Mouse (Mus musculus): ENCODE measurements around the gene Sp8. TPM values are rescaled to one million over a fixed set of nuclear protein-coding genes. Genes with fewer than 3 reads are reported as not detected.
A peak's percentile ranks its signal among the peaks of the same experiment; 100 is the strongest.

The Sp8 gene
- total RNA-seq, 2 experiments from 2014 or later = not detected

DNA sequence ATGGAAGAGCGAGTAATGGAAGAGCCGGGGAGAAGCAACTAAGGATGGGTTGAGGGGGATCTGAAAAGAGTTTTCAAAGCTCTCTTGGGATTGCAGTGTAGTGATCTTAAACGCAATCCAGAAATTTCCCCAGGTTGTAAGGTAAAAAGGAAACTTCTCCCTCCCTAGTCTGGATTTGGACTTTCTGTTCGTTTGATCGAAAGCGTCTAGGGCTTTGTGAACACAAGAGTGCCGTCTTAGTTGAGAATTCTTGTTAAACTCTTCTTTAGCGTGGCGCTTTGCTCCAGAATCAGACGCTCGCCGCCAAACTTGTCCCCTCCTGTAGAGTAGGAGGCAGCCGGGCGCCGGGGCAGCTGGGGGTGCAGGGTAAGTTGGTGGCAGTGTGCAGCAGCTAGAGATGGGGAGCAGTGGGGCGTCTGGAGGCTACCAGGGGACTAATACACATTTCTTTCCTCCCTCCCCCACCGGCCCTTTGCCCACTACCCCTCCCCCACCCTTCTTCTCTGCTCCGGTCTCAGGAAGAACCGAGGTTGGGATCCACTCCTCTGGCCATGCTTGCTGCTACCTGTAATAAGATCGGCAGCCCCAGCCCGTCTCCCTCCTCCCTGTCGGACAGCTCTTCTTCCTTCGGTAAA, 1.8 kb downstream of the Sp8 start:
- peak in 1 of 2 experiments; percentile 4 for DNase-seq
- intact Hi-C loops (cut with DNase I) = no loop called here

DNA sequence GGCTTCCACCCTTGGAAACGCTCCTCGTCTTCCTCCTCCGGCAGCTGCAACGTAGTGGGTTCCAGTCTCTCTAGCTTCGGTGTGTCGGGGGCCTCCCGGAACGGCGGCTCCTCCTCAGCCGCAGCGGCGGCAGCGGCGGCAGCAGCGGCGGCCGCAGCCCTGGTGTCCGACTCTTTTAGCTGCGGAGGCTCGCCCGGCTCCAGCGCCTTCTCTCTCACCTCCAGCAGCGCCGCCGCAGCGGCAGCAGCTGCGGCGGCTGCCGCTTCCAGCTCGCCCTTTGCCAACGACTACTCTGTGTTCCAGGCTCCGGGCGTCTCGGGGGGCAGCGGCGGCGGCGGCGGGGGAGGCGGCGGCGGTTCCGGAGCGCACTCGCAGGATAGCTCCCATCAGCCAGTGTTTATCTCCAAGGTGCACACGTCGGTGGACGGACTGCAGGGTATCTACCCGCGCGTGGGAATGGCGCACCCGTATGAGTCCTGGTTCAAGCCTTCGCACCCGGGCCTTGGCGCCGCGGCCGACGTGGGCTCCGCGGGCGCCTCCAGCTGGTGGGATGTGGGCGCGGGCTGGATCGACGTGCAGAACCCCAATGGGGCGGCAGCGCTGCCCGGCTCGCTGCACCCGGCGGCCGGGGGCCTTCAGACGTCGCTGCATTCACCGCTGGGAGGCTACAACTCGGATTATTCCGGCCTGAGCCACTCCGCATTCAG, 2.5 kb downstream of the Sp8 start:
- intact Hi-C loops (cut with DNase I) = no loop called here
- DNase-seq = peak in 1 of 2 experiments; percentile 23

DNA sequence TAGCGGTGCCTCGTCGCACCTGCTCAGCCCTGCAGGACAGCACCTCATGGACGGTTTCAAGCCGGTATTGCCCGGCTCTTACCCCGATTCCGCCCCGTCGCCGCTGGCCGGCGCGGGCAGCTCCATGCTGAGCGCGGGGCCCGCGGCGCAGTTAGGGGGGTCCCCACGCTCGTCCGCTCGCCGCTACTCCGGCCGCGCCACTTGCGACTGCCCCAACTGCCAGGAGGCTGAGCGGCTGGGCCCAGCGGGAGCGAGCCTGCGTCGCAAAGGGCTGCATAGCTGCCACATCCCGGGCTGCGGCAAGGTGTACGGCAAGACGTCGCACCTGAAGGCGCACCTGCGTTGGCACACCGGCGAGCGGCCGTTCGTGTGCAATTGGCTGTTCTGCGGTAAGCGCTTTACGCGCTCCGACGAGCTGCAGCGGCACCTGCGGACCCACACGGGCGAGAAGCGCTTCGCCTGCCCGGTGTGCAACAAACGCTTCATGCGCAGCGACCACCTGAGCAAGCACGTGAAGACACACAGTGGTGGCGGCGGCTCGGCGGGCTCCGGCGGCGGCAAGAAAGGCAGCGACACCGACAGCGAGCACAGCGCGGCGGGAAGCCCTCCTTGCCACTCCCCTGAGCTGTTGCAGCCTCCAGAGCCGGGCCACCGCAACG, 3.2 kb downstream of the Sp8 start:
- intact Hi-C loops (cut with DNase I) = no loop called here

DNA sequence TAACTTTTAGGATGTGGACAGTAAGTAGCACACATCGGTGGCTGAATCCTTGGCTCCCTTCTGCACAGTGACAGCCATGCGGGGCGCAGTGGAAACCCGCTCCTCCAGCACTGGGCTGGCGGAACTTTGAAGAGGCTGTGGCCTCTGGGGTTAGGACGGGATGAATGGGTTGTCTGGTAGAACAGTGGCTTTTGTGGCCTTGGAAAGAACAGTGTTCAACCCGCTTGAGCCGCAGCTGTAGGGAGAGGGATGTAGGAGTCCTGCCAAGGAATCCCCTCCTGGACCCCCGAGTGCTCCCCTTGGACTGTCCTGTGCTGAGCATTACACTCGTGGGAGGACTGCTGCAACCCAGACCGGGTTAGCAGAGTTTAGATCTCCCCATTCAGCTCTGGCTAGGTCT, 3.9 kb downstream of the Sp8 start:
- no peak for DNase-seq
- intact Hi-C loops (cut with DNase I) = loop anchor here (2.0 to 5.0 kb wide), 2 partner anchors 13 to 548 kb away; partner anchors contain the start of gene Sp4

More for the DNA sequence above, 3.2 kb downstream of the Sp8 start:
- DNase-seq = peak in 1 of 2 experiments; percentile 4

DNA sequence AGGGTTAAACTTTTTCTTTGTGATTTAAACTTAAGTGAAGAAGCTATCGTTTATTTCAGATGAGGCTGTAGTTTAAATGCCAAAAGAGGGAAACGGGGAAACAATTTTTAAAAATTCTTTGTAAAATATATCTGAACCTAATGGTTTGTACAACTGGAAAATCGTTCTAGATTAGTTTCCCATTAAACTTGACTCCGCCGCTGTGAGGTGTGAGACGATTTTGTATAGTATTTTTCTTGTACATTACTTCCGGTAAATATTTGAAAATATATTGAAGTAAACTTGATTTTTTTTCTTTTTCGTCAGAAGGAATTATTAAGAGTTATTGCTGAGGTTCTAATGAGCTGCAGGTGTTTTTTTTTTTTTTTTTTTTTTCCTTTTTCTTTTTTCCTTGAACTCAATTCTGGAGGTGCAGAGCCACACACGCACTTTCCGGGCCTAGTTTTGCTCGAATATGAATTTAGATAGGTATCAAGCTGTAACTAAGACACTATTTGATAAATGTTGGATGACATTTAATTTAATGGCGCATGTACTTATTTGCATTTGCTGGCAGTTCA, 4.8 kb downstream of the Sp8 start:
- no peak for DNase-seq
- intact Hi-C loops (cut with DNase I) = loop anchor here (2.0 to 5.0 kb wide), 2 partner anchors 14 to 549 kb away; partner anchors contain the start of gene Sp4

DNA sequence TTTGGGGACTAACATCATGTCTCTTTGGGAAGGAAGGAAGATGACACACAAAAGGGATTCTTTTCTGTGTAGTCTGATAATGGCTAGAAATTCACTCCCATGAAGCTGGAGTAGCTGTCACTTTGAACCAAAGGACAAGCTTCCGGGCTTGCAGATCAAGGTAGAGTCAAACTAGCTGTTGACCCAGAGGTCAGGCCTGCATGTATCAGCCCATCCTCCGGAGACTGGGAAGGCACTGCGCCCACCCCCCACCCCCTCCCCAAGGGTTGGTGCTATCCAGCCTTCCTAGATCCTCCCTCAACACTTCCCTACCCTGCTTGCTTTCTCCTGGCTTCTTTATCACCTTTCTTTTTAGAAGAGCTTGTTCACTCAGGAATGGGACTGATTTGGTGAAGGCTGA, 7.2 kb downstream of the Sp8 start:
- DNase-seq = no peak
- intact Hi-C loops (cut with DNase I) = loop anchor here (5.0 kb wide), 1 partner anchor 551 kb away; the partner anchor contains the start of gene Sp4

DNA sequence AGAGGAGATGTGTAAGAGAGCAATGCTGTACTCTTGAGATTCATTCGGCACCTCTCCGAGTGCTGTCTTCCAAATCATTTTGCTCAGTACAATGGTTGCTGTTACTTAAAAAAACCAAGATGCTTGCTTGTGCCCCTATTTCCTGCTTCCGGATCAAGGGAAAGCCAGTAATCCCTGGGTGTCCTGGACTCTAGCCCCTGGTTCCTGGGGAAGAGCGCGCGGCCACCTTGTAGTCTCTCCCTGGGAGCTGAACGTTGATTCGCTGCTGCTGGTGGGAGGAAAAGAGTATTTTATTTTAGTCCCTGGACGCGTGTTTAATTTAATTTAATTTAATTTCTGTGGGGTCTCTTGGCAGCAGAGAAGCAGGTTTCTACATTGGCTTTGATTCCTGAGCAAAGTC, 8.3 kb downstream of the Sp8 start:
- no peak for DNase-seq
- intact Hi-C loops (cut with DNase I) = loop anchor here (2.0 to 5.0 kb wide), 3 partner anchors 396 to 1034 kb away; partner anchors contain the start of gene Sp4

DNA sequence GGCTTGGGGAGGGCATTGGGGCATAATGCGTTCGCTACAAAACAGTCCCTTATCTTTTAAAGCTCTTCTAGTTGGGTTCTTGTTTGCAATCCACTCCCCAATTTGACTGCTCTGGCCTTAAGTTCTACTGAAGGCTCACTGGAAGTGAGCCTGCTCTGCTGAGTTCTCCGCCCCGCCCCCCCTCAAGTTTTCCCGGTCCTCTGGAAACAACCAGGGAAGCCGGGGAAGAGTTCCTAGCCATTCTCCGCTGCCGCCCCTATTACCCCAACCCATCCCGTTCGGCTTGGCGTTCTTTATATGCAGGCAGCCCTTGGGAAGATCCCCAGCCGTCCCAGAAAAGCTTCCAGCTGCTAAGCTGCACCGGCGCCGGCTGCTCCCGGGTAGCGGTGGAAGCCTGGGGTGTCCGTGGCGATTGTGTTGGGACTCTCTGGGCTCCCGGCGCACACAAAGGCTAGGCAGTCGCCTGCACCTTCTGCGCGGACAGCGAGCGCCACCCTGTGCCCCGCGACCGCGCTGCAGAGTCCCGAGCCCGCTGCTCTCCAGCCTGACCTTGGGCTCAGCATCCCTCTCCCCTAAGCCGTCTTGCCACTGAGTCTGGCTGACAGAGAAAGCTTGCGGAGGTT, 8.8 kb downstream of the Sp8 start:
- intact Hi-C loops (cut with DNase I) = loop anchor here (1.0 to 5.0 kb wide), 5 partner anchors 396 to 1468 kb away; partner anchors contain the start of gene Sp4

DNA sequence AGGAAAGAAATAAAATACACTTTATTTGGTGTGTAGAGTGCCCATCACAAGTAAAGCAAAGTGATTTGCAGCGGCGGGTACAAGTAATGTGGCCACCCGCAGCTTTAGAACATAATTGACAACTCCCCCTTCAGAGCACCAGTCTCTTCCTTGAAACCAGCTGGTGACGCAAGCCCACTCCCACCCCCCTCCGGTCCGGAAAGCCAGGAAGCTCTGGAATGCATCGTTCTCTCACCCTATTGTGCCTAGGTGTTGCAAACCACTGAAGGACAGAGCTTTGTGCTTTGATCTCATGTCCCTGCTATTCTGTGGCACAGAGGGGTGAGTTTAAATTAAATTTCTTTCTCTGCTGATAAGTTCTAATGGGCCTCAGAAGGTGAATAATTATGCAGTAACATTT, 10.0 kb downstream of the Sp8 start:
- DNase-seq = no peak

More for the DNA sequence above, 8.8 kb downstream of the Sp8 start:
- DNase-seq = peak; percentile 65 to 77

DNA sequence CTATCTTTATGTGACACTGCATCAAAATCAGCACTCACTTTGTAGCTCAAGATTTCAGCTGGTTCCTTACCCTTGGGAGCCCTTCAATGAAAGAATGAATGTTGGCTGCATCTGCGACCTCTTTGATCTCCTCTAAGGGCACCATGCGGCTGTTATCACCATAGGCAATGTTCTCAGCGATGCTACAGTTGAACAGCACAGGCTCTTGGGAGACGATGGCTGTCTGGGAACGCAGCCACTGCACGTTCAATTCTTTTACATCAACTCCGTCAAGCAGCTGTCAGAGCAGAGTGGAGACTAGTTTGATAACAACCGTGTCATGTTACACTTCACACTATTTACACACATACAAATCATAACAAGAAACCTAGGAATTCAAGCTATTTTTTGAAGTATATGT, 26.5 kb downstream of the Sp8 start:
- intact Hi-C loops (cut with DNase I) = no loop called here
- no peak for DNase-seq

More for the DNA sequence above, 10.0 kb downstream of the Sp8 start:
- intact Hi-C loops (cut with DNase I) = loop anchor here (5.0 kb wide), 1 partner anchor 1469 kb away; no protein-coding TSS in a partner anchor

DNA sequence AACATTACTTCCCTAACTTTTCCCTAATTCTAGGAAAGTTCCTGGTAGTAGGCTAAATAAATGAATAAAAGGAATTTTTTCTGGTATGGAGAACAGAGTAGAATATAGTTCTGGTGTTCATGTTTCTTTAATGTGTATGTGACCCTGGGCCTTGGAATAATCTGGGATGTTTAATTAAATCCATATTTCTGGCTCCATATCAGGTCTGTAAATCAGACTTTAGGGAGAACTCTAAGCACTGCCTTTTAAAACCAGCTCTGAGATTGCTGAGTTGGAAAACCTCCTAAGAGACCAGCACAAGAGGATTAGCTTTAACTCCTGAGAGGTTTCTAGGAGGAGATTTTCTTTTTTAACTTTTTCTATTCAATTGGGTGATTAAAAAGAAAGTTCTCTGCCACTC, 36.7 kb downstream of the Sp8 start:
- DNase-seq = no peak
- intact Hi-C loops (cut with DNase I) = no loop called here

DNA sequence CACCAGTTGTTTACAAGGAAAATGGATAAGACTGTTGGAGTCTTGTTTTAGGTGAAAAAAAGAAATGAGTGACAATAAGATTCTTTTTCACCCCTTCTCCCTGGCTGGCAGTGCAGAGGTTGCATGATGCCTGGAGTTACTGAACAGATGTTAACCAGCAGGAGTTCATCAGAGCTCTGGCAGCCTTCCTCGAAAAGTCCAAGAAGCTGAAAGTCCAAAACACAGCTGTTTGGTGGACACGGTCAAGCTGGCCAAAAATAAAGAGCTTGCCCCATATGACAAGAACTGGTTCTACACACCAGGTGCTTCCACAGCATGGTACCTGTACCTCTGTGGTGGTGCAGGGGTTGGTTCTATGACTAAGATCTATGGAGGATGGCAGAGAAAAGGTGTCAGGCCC, 41.8 kb downstream of the Sp8 start:
- DNase-seq = peak; percentile 56 to 67
- intact Hi-C loops (cut with DNase I) = no loop called here

Other genes starting within 250 kb of the Sp8 start
- not detected for gene Abcb5, start 120.1 kb downstream of the Sp8 start, total RNA-seq (2021)